Mouse (Mus musculus) MEL (cell line): ENCODE results near the gene Tpp1. TPM values are rescaled to one million over a fixed set of nuclear protein-coding genes. Genes with fewer than 3 reads are reported as not detected.

ENCODE experiments used
- DNase-seq: peaks from one replicate; pipeline ENCODE4 v3.0.0; 2011; ENCODE audit warnings: low read depth, low spot score
- H3K27ac ChIP-seq: 2 replicates; pipeline ENCODE4 v1.5.1; 2012; ENCODE audit warnings: low read depth, mild to moderate bottlenecking, control low read depth, low read length, moderate library complexity; ENCODE audit not compliant: control insufficient read depth
- H3K27me3 ChIP-seq, 2 experiments: fragments of 150-350 bp in 1 of 2; sonication (generic) in 1 of 2; 2 replicates each; pipeline ENCODE4 v1.6.1; 2012; ENCODE audit warnings: low read length in 2 of 2, mild to moderate bottlenecking in 2 of 2, improper control_type of control experiment in 1 of 2, moderate library complexity in 1 of 2; ENCODE audit not compliant: insufficient read depth in 2 of 2, control insufficient read depth in 1 of 2
- H3K36me3 ChIP-seq, 2 experiments: 2 replicates each; pipeline ENCODE4 v1.6.1; 2012 to 2014; ENCODE audit warnings: low read length in 2 of 2, improper control_type of control experiment in 1 of 2, inconsistent platforms in 1 of 2, mild to moderate bottlenecking in 1 of 2; ENCODE audit not compliant: insufficient read depth in 2 of 2, control insufficient read depth in 1 of 2
- H3K4me1 ChIP-seq, 2 experiments: fragments of 150-350 bp in 1 of 2; sonication (generic) in 1 of 2; 2 replicates each; pipeline ENCODE4 v1.6.1; 2012; ENCODE audit warnings: low read length in 2 of 2, improper control_type of control experiment in 1 of 2, mild to moderate bottlenecking in 1 of 2; ENCODE audit not compliant: insufficient read depth in 2 of 2, control insufficient read depth in 1 of 2
- H3K4me3 ChIP-seq, 2 experiments: fragments of 150-350 bp in 1 of 2; sonication (generic) in 1 of 2; 2 replicates each; pipeline ENCODE4 v1.5.1; 2012; ENCODE audit warnings: low read depth in 2 of 2, low read length in 2 of 2, mild to moderate bottlenecking in 2 of 2, moderate library complexity in 2 of 2, control low read depth in 1 of 2, improper control_type of control experiment in 1 of 2; ENCODE audit not compliant: control insufficient read depth in 1 of 2, insufficient read depth in 1 of 2
- H3K79me2 ChIP-seq: 2 replicates; pipeline ENCODE4 v1.6.1; 2012; ENCODE audit warnings: mild to moderate bottlenecking, low read length, moderate library complexity; ENCODE audit not compliant: control insufficient read depth, poor library complexity, insufficient read depth
- H3K9ac ChIP-seq: 2 replicates; pipeline ENCODE4 v1.6.1; 2012; ENCODE audit warnings: low read depth, mild to moderate bottlenecking, control low read depth, low read length, moderate library complexity; ENCODE audit not compliant: control insufficient read depth, poor library complexity, severe bottlenecking
- H3K9me3 ChIP-seq: fragments of 150-350 bp; sonication (generic); replicated peaks from 2 replicates; pipeline ENCODE4 v1.6.1; 2012; ENCODE audit warnings: mild to moderate bottlenecking, low read length, improper control_type of control experiment, moderate library complexity; ENCODE audit not compliant: insufficient read depth
- BHLHE40 ChIP-seq: IDR thresholded peaks from 2 replicates; pipeline ENCODE4 v1.6.1; 2012; ENCODE audit warnings: low read depth, mild to moderate bottlenecking, inconsistent platforms, low read length, improper control_type of control experiment, borderline replicate concordance
- CHD1 ChIP-seq: IDR thresholded peaks from 2 replicates; pipeline ENCODE4 v1.6.1; 2012; ENCODE audit warnings: low read depth, mild to moderate bottlenecking, inconsistent platforms, low read length, improper control_type of control experiment
- CHD2 ChIP-seq: IDR thresholded peaks from 2 replicates; pipeline ENCODE4 v1.6.1; 2011; ENCODE audit warnings: low read length, improper control_type of control experiment
- CTCF ChIP-seq, 3 experiments: IDR thresholded peaks in 2 of 3; conservative IDR thresholded peaks in 1 of 3; 2 replicates each; pipeline ENCODE4 v1.5.1; 2011 to 2012; ENCODE audit warnings: low read length in 3 of 3, low read depth in 2 of 3, mild to moderate bottlenecking in 2 of 3, improper control_type of control experiment in 1 of 3, inconsistent platforms in 1 of 3, mixed read lengths in 1 of 3, moderate library complexity in 1 of 3; ENCODE audit not compliant: control insufficient read depth in 1 of 3, insufficient read depth in 1 of 3, poor library complexity in 1 of 3, severe bottlenecking in 1 of 3
- ETS1 ChIP-seq: IDR thresholded peaks from 2 replicates; pipeline ENCODE4 v1.6.1; 2012; ENCODE audit warnings: low read depth, mild to moderate bottlenecking, inconsistent platforms, low read length, improper control_type of control experiment, moderate library complexity
- GABPA ChIP-seq: IDR thresholded peaks from 2 replicates; pipeline ENCODE4 v1.6.1; 2012; ENCODE audit warnings: low read depth, mild to moderate bottlenecking, inconsistent platforms, low read length, improper control_type of control experiment, moderate library complexity
- JUND ChIP-seq: IDR thresholded peaks from 2 replicates; pipeline ENCODE4 v1.6.1; 2011; ENCODE audit warnings: low read depth, mild to moderate bottlenecking, improper control_type of control experiment, low read length
- MXI1 ChIP-seq: IDR thresholded peaks from 2 replicates; pipeline ENCODE4 v1.6.1; 2011; ENCODE audit warnings: mild to moderate bottlenecking, low read depth, low read length, improper control_type of control experiment
- MYB ChIP-seq: IDR thresholded peaks from 2 replicates; pipeline ENCODE4 v1.6.1; 2011; ENCODE audit warnings: mild to moderate bottlenecking, low read depth, low read length, improper control_type of control experiment
- MYC ChIP-seq: IDR thresholded peaks from 2 replicates; pipeline ENCODE4 v1.6.1; 2011; ENCODE audit warnings: low read depth, mild to moderate bottlenecking, low read length, improper control_type of control experiment, moderate library complexity
- NELFE ChIP-seq: IDR thresholded peaks from 2 replicates; pipeline ENCODE4 v1.6.1; 2011; ENCODE audit warnings: low read depth, low read length, improper control_type of control experiment
- NRF1 ChIP-seq: IDR thresholded peaks from 2 replicates; pipeline ENCODE4 v1.6.1; 2014; ENCODE audit warnings: low read depth, mild to moderate bottlenecking, inconsistent platforms, low read length, improper control_type of control experiment, moderate library complexity; ENCODE audit not compliant: poor library complexity, insufficient read depth, severe bottlenecking
- POLR2A ChIP-seq, 2 experiments: IDR thresholded peaks; 2 replicates each; pipeline ENCODE4 v1.6.1; 2011 to 2012; ENCODE audit warnings: low read length in 2 of 2, mild to moderate bottlenecking in 2 of 2, control low read depth in 1 of 2, improper control_type of control experiment in 1 of 2, low read depth in 1 of 2, moderate library complexity in 1 of 2; ENCODE audit not compliant: control insufficient read depth in 1 of 2, insufficient read depth in 1 of 2, poor library complexity in 1 of 2
- POLR2AphosphoS2 ChIP-seq: IDR thresholded peaks from 2 replicates; pipeline ENCODE4 v1.6.1; 2011; ENCODE audit warnings: low read length, improper control_type of control experiment
- POLR2AphosphoS5 ChIP-seq: IDR thresholded peaks from 2 replicates; pipeline ENCODE4 v1.6.1; 2012; ENCODE audit warnings: low read depth, borderline replicate concordance, mild to moderate bottlenecking, inconsistent platforms, low read length, moderate library complexity, mixed read lengths
- TAL1 ChIP-seq: IDR thresholded peaks from 2 replicates; pipeline ENCODE4 v1.6.1; 2012; ENCODE audit warnings: mild to moderate bottlenecking, inconsistent platforms, low read length, moderate library complexity, mixed read lengths
- TBP ChIP-seq: IDR thresholded peaks from 2 replicates; pipeline ENCODE4 v1.8.0; 2011; ENCODE audit warnings: low read depth, low read length, improper control_type of control experiment
- UBTF ChIP-seq: IDR thresholded peaks from 2 replicates; pipeline ENCODE4 v1.6.1; 2012; ENCODE audit warnings: low read depth, mild to moderate bottlenecking, inconsistent platforms, low read length, improper control_type of control experiment, moderate library complexity, borderline replicate concordance; ENCODE audit not compliant: insufficient read depth
- USF1 ChIP-seq: IDR thresholded peaks from 2 replicates; pipeline ENCODE4 v1.6.1; 2014; ENCODE audit warnings: low read depth, mild to moderate bottlenecking, inconsistent platforms, low read length, improper control_type of control experiment, moderate library complexity
- USF2 ChIP-seq, 2 experiments: IDR thresholded peaks; 2 replicates each; pipeline ENCODE4 v1.6.1; 2011 to 2012; ENCODE audit warnings: improper control_type of control experiment in 2 of 2, low read length in 2 of 2, borderline replicate concordance in 1 of 2, inconsistent platforms in 1 of 2, low read depth in 1 of 2, mild to moderate bottlenecking in 1 of 2; ENCODE audit not compliant: insufficient read depth in 1 of 2
- ZNF384 ChIP-seq: IDR thresholded peaks from 2 replicates; pipeline ENCODE4 v1.6.1; 2012; ENCODE audit warnings: low read depth, mild to moderate bottlenecking, inconsistent platforms, low read length, improper control_type of control experiment
- polyA plus RNA-seq, 2 experiments: library from polyadenylated mRNA; stranded (reverse) in 1 of 2; unstranded in 1 of 2; fragments of >175 nt in 1 of 2; fragments of >200 nt in 1 of 2; gene quantifications; 2 replicates each; pipeline versions ENCODE4 v1.2.1 to v1.2.4; 2012; ENCODE audit warnings: low replicate concordance in 2 of 2, low read depth in 1 of 2; ENCODE audit not compliant: insufficient read length in 2 of 2, insufficient read depth in 1 of 2, missing spikeins in 1 of 2
- total RNA-seq: library from RNA; depleted of rRNA; stranded (reverse); fragments of 300-350 nt; gene quantifications from 2 replicates; pipeline ENCODE4 v1.2.3, GENCODE M21; 2012

Tpp1 gene
- total and polyA plus RNA-seq, 3 experiments = 17.5 to 45.4 TPM; not detected in 1

DNA sequence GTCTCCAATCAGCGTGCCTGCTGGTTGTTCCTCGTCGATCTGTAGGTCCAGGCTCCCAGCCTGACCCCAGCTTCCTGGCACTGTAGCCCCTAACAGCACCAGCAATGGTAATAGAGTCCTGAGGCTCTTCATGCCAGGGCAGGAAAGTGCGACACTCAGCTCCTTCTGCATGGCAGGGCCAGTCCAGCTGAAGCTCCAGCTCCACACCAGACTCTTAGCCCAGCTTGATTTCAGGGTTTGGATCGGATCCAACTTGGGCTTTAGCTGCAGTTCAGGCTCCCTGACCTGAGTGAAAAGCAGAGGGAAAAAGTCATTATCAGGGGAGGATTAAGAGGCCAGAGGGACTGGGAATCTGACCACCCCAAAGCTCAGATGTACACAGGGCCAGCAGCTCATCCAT lies 21.0 kb upstream of the Tpp1 start:
- TF ChIP-seq USF1 (no peak), CHD2 (no peak), TBP (no peak), POLR2A (IDR thresholded peaks at IDR 0.05; ENCODE audit: control insufficient read depth in 1 of 2, insufficient read depth in 1 of 2, low read depth in 1 of 2, low read length in 2 of 2, poor library complexity in 1 of 2) (no peak), GABPA (no peak), POLR2AphosphoS2 (no peak), TAL1 (no peak), MXI1 (no peak)
- TF ChIP-seq, all 39 proteins: peak for 0
- H3K9ac ChIP-seq = no peak overlapping the region
- peaks cover 0 to 2% of the 10 kb centered on the region in 2 experiments; a peak in 2 of 4 replicates for H3K4me1 ChIP-seq
- no peak overlapping the region for H3K4me3 ChIP-seq
- no peak for DNase-seq
- peaks cover 2 to 8% of the 10 kb centered on the region in 2 experiments; a peak in 3 of 4 replicates for H3K27me3 ChIP-seq
- no peaks in the 10 kb centered on the region for H3K9me3 ChIP-seq
- H3K27ac ChIP-seq = no peak overlapping the region
- no peaks in the 10 kb centered on the region for H3K79me2 ChIP-seq
- peaks cover 0 to under 1% of the 10 kb centered on the region in 2 experiments; a peak in 1 of 4 replicates for H3K36me3 ChIP-seq

DNA sequence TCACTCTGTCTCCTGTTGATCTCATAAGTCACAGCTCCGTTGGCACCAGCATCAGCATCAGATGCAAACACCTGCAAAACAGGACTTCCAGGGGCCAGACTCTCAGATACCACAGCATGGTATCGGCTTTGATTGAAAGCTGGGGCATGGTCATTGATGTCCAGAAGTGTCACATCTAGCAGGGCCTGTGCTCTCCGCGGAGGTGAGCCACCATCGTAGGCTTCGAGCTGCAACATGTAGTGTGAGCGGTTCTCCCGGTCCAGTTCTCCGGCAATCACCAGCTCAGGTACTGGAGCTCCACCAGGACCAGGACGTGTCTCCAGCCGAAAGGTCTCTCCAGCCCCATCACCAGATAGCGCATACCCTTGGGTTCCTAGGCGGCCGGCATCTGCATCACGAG lies 20.3 kb upstream of the Tpp1 start:
- H3K4me3 ChIP-seq = no peak overlapping the region
- no peak overlapping the region for H3K27ac ChIP-seq
- no peaks in the 10 kb centered on the region for H3K36me3 ChIP-seq
- H3K79me2 ChIP-seq = no peaks in the 10 kb centered on the region
- H3K27me3 ChIP-seq = peaks cover 2 to 8% of the 10 kb centered on the region in 2 experiments; a peak in 3 of 4 replicates
- no peaks in the 10 kb centered on the region for H3K9me3 ChIP-seq
- H3K9ac ChIP-seq = no peak overlapping the region
- no peak for DNase-seq
- TF ChIP-seq ZNF384 = no peak
- TF ChIP-seq CTCF (IDR thresholded peaks at IDR 0.05 in 2 of 3, conservative IDR thresholded peaks at IDR 0.05 in 1 of 3; ENCODE audit: control insufficient read depth in 1 of 3, insufficient read depth in 1 of 3, low read depth in 2 of 3, low read length in 3 of 3, poor library complexity in 1 of 3, severe bottlenecking in 1 of 3) = no peak
- TF ChIP-seq UBTF = no peak
- no peak for TF ChIP-seq ETS1
- no peak for TF ChIP-seq MYC
- TF ChIP-seq JUND = no peak
- no peak for TF ChIP-seq NELFE
- no peak for TF ChIP-seq USF2 (IDR thresholded peaks at IDR 0.05; ENCODE audit: borderline replicate concordance in 1 of 2, insufficient read depth in 1 of 2, low read depth in 1 of 2, low read length in 2 of 2)
- no peak for TF ChIP-seq NRF1
- no peak for TF ChIP-seq TBP
- no peak for TF ChIP-seq CHD1
- no peak for TF ChIP-seq BHLHE40
- TF ChIP-seq POLR2AphosphoS5 = no peak
- TF ChIP-seq MYB = no peak
- TF ChIP-seq, all 39 proteins: peak for 0
- no peaks in the 10 kb centered on the region for H3K4me1 ChIP-seq
